27 mouse cellular contexts compared by ENCODE assay signal in genomic region chr19:45736241-45736640, GRCm38 (mm10). TPM values are rescaled to one million over a fixed set of nuclear protein-coding genes. Genes with fewer than 3 reads are reported as not detected.
DNase-seq lines count a peak whose midpoint lies in the region; ATAC-seq and TF ChIP-seq lines count a peak whose summit lies in the region.
"Had no signal": no experiment of that assay in that cellular context is flagged by ENCODE, and none has a peak within 500 bp of the region (broad histone marks: within the 10 kb centered on the region; RNA-seq: fewer than 3 reads in every experiment).

No protein-coding gene starts in this region.

- DNase-seq in hindbrain, embryonic 10.5 days (ENCODE audit: low spot score), result no peak
- no peak for DNase-seq in hindbrain, embryonic 14.5 days (ENCODE audit: low spot score)
- DNase-seq in midbrain, embryonic 10.5 days (ENCODE audit: low spot score), result no peak
- no peak for DNase-seq in MEL (ENCODE audit: low read depth, low spot score)
- no peak for DNase-seq in limb, embryonic 10.5 days (ENCODE audit: low spot score)
- no peak for DNase-seq in embryo, embryonic 11 days
- DNase-seq: B cell, adult 2 months; cerebellum, adult 11 months had no signal

- H3K27me3 ChIP-seq in hindbrain, embryonic 10.5 days (ENCODE audit: insufficient read depth, poor library complexity, severe bottlenecking), result peaks cover 100% of the 10 kb centered on the region
- H3K27me3 ChIP-seq in hindbrain, embryonic 14.5 days (ENCODE audit: control insufficient read depth, insufficient read depth, low read length), result peaks cover 100% of the 10 kb centered on the region
- peaks cover 100% of the 10 kb centered on the region for H3K27me3 ChIP-seq in midbrain, embryonic 10.5 days (ENCODE audit: low read depth, poor library complexity, severe bottlenecking)
- peaks cover 72% of the 10 kb centered on the region for H3K27me3 ChIP-seq in midbrain, embryonic 16.5 days (ENCODE audit: control insufficient read depth, insufficient read depth, low read depth, low read length)
- peaks cover 6 to 10% of the 10 kb centered on the region in 2 experiments for H3K27me3 ChIP-seq in MEL (ENCODE audit: control insufficient read depth in 1 of 2, insufficient read depth in 2 of 2, low read length in 2 of 2)
- H3K27me3 ChIP-seq in limb, embryonic 10.5 days (ENCODE audit: low read depth, poor library complexity, severe bottlenecking), result peaks cover 100% of the 10 kb centered on the region

- TF ChIP-seq POLR2A in MEL (IDR thresholded peaks at IDR 0.05; ENCODE audit: control insufficient read depth in 1 of 2, insufficient read depth in 1 of 2, low read depth in 1 of 2, low read length in 2 of 2, poor library complexity in 1 of 2), result no peak

- peaks cover 56% of the 10 kb centered on the region for H3K4me1 ChIP-seq in hindbrain, embryonic 10.5 days (replicated peaks)
- peaks cover 9% of the 10 kb centered on the region; the same call in 1 of the 2 replicates for H3K4me1 ChIP-seq in hindbrain, embryonic 14.5 days (replicated peaks; ENCODE audit: control insufficient read depth, insufficient read depth, low read length)
- peaks cover 64% of the 10 kb centered on the region for H3K4me1 ChIP-seq in midbrain, embryonic 10.5 days
- H3K4me1 ChIP-seq in midbrain, embryonic 16.5 days (ENCODE audit: control insufficient read depth, insufficient read depth, low read length), result peaks cover 6% of the 10 kb centered on the region
- H3K4me1 ChIP-seq in MEL (ENCODE audit: control insufficient read depth in 1 of 2, insufficient read depth in 2 of 2, low read length in 2 of 2), result 0 out of 4 replicates have a peak, but pooled peaks cover 0 to 6% of the 10 kb centered on the region in 2 experiments
- peaks cover 57% of the 10 kb centered on the region for H3K4me1 ChIP-seq in limb, embryonic 10.5 days

- no peak overlapping the region for H3K9ac ChIP-seq in hindbrain, embryonic 14.5 days
- no peak overlapping the region for H3K9ac ChIP-seq in midbrain, embryonic 16.5 days (ENCODE audit: low read depth, low read length)
- peak overlapping the region; percentile 8; the same call in 1 of the 2 replicates for H3K9ac ChIP-seq in MEL (ENCODE audit: control insufficient read depth, low read depth, low read length, poor library complexity, severe bottlenecking)
- H3K9ac ChIP-seq: forebrain, postnatal 0 days; hindbrain, embryonic 12.5 days had no signal

- TF ChIP-seq EP300 in MEL (IDR thresholded peaks at IDR 0.05; ENCODE audit: low read depth in 1 of 2, low read length in 2 of 2), result no peak

- H3K27ac ChIP-seq in hindbrain, embryonic 10.5 days, result no peak overlapping the region
- no peak overlapping the region for H3K27ac ChIP-seq in hindbrain, embryonic 14.5 days
- no peak overlapping the region for H3K27ac ChIP-seq in midbrain, embryonic 10.5 days (replicated peaks)
- no peak overlapping the region for H3K27ac ChIP-seq in midbrain, embryonic 16.5 days (ENCODE audit: low read length)
- H3K27ac ChIP-seq in MEL (ENCODE audit: control insufficient read depth, low read depth, low read length), result no peak overlapping the region
- H3K27ac ChIP-seq in limb, embryonic 10.5 days, result no peak overlapping the region
- H3K27ac ChIP-seq: gastrocnemius, adult 2 months; heart, embryonic 13.5 days; hindbrain, embryonic 12.5 days had no signal

- H3K36me3 ChIP-seq in hindbrain, embryonic 10.5 days, result no peaks in the 10 kb centered on the region
- H3K36me3 ChIP-seq in hindbrain, embryonic 14.5 days (replicated peaks; ENCODE audit: control insufficient read depth, insufficient read depth), result no peaks in the 10 kb centered on the region
- H3K36me3 ChIP-seq in midbrain, embryonic 10.5 days, result no peaks in the 10 kb centered on the region
- no peaks in the 10 kb centered on the region for H3K36me3 ChIP-seq in midbrain, embryonic 16.5 days (ENCODE audit: control insufficient read depth, insufficient read depth, low read length)
- no peaks in the 10 kb centered on the region for H3K36me3 ChIP-seq in MEL (ENCODE audit: control insufficient read depth in 1 of 2, insufficient read depth in 2 of 2, low read length in 2 of 2)
- H3K36me3 ChIP-seq in limb, embryonic 10.5 days, result no peaks in the 10 kb centered on the region
- H3K36me3 ChIP-seq: G1E; heart, embryonic 10.5 days; heart, embryonic 13.5 days; hindbrain, embryonic 12.5 days had no signal

- H3K4me2 ChIP-seq in hindbrain, embryonic 14.5 days (replicated peaks), result no peak overlapping the region
- no peak overlapping the region for H3K4me2 ChIP-seq in midbrain, embryonic 16.5 days (ENCODE audit: low read length)

- TF ChIP-seq RAD21 in MEL (IDR thresholded peaks at IDR 0.05; ENCODE audit: low read depth, low read length), result no peak

- H3K79me2 ChIP-seq in MEL (ENCODE audit: control insufficient read depth, insufficient read depth, low read length, poor library complexity), result no peaks in the 10 kb centered on the region

- no peak for TF ChIP-seq CTCF in MEL (IDR thresholded peaks at IDR 0.05 in 2 of 3, conservative IDR thresholded peaks at IDR 0.05 in 1 of 3; ENCODE audit: control insufficient read depth in 1 of 3, insufficient read depth in 1 of 3, low read depth in 2 of 3, low read length in 3 of 3, poor library complexity in 1 of 3, severe bottlenecking in 1 of 3)

- no peak for ATAC-seq in hindbrain, embryonic 14.5 days (ENCODE audit: low FRiP score)
- no peak for ATAC-seq in midbrain, embryonic 16.5 days

- no peaks in the 10 kb centered on the region for H3K9me3 ChIP-seq in hindbrain, embryonic 10.5 days
- H3K9me3 ChIP-seq in hindbrain, embryonic 14.5 days (ENCODE audit: control insufficient read depth, low read length), result no peaks in the 10 kb centered on the region
- H3K9me3 ChIP-seq in midbrain, embryonic 10.5 days (replicated peaks), result no peaks in the 10 kb centered on the region
- no peaks in the 10 kb centered on the region for H3K9me3 ChIP-seq in midbrain, embryonic 16.5 days (replicated peaks; ENCODE audit: control insufficient read depth, low read length, poor library complexity, severe bottlenecking)
- no peaks in the 10 kb centered on the region for H3K9me3 ChIP-seq in MEL (replicated peaks; ENCODE audit: insufficient read depth, low read length)
- H3K9me3 ChIP-seq in limb, embryonic 10.5 days (replicated peaks), result no peaks in the 10 kb centered on the region
- H3K9me3 ChIP-seq: heart, embryonic 10.5 days; heart, embryonic 13.5 days; hindbrain, embryonic 12.5 days had no signal

- peak overlapping the region; percentile 39; the same call in 1 of the 2 replicates for H3K4me3 ChIP-seq in hindbrain, embryonic 10.5 days
- H3K4me3 ChIP-seq in hindbrain, embryonic 14.5 days (replicated peaks; ENCODE audit: low read length), result no peak overlapping the region
- peak overlapping the region; percentile 47; the same call in 1 of the 2 replicates for H3K4me3 ChIP-seq in midbrain, embryonic 10.5 days
- H3K4me3 ChIP-seq in midbrain, embryonic 16.5 days (ENCODE audit: low read depth, low read length), result no peak overlapping the region
- no peak overlapping the region for H3K4me3 ChIP-seq in MEL (ENCODE audit: control insufficient read depth in 1 of 2, insufficient read depth in 1 of 2, low read depth in 2 of 2, low read length in 2 of 2)
- H3K4me3 ChIP-seq in limb, embryonic 10.5 days, result peak overlapping the region; percentile 46; the same call in 1 of the 2 replicates

- 29% methylated on average over 1 of the region's 1 CpGs for WGBS in hindbrain, embryonic 10.5 days
- 12% methylated on average over 1 of the region's 1 CpGs for WGBS in hindbrain, embryonic 14.5 days
- WGBS in midbrain, embryonic 10.5 days, result 21% methylated on average over 1 of the region's 1 CpGs
- 27% methylated on average over 1 of the region's 1 CpGs for WGBS in midbrain, embryonic 16.5 days
- WGBS in limb, embryonic 10.5 days, result 39% methylated on average over 1 of the region's 1 CpGs

TF ChIP-seq in MEL, 35 proteins besides CTCF, POLR2A, EP300 and RAD21 (continues in another document):
- TF ChIP-seq MEF2A (IDR thresholded peaks at IDR 0.05; ENCODE audit: extremely low read depth, insufficient replicate concordance, low read depth, low read length, poor library complexity, severe bottlenecking) (no peak), MXI1 (IDR thresholded peaks at IDR 0.05; ENCODE audit: low read depth, low read length) (no peak), RCOR1 (IDR thresholded peaks at IDR 0.05; ENCODE audit: low read depth, low read length) (no peak)

RNA-seq across cellular contexts. Expression of gene Fgf8, which starts 6.5 kb away (rescaled TPM):
- 3.4 and 10.0 TPM in 2 replicates for polyA plus RNA-seq in hindbrain, embryonic 10.5 days (2016; fragmentation: Nextera tagmentation; extraction: Ambion mirVana)
- polyA plus RNA-seq in hindbrain, embryonic 14.5 days (2014; fragmentation: Nextera tagmentation; extraction: Ambion mirVana), result 0.19 and 0.25 TPM in 2 replicates
- 25.5 and 28.8 TPM in 2 replicates for polyA plus RNA-seq in midbrain, embryonic 10.5 days (2016; fragmentation: Nextera tagmentation; extraction: Ambion mirVana)
- 0.23 and 1.2 TPM in 2 replicates for polyA plus RNA-seq in midbrain, embryonic 16.5 days (2015; fragmentation: Nextera tagmentation; extraction: Ambion mirVana)
- total RNA-seq in MEL (2012; rRNA removed), result not detected in 2 replicates
- not detected for polyA plus RNA-seq in MEL (2012; ENCODE audit: insufficient read depth in 1 of 2, insufficient read length in 2 of 2, low read depth in 1 of 2, low replicate concordance in 2 of 2, missing spikeins in 1 of 2)
- polyA plus RNA-seq in limb, embryonic 10.5 days (2016; fragmentation: Nextera tagmentation; extraction: Ambion mirVana), result 78.5 and 105 TPM in 2 replicates
- total RNA-seq: adrenal gland, adult 2 months; adrenal gland, postnatal 14 days; CH12.LX; common myeloid progenitor, adult 5-6 weeks; G1E; gastrocnemius, adult 2 months; gastrocnemius, postnatal 14 days; gastrocnemius, postnatal 4 days; heart, adult 18-20 months; heart, postnatal 14 days had no signal
- polyA plus RNA-seq: cerebellum, adult 2 months; embryonic facial prominence, embryonic 14.5 days; frontal cortex, adult 2 months; G1E; intestine, embryonic 14.5 days had no signal

RNA-seq across cellular contexts. Expression of gene Npm3, which starts 13.2 kb away (rescaled TPM):
- polyA plus RNA-seq in hindbrain, embryonic 10.5 days (2016; fragmentation: Nextera tagmentation; extraction: Ambion mirVana), result 9.2 and 10.2 TPM in 2 replicates
- 6.9 and 7.2 TPM in 2 replicates for polyA plus RNA-seq in hindbrain, embryonic 14.5 days (2014; fragmentation: Nextera tagmentation; extraction: Ambion mirVana)
- 7.5 and 9.4 TPM in 2 replicates for polyA plus RNA-seq in midbrain, embryonic 10.5 days (2016; fragmentation: Nextera tagmentation; extraction: Ambion mirVana)
- 7.9 TPM in 2 replicates for polyA plus RNA-seq in midbrain, embryonic 16.5 days (2015; fragmentation: Nextera tagmentation; extraction: Ambion mirVana)
- 417 and 426 TPM in 2 replicates for total RNA-seq in MEL (2012; rRNA removed)
- polyA plus RNA-seq in MEL (2012; ENCODE audit: insufficient read depth in 1 of 2, insufficient read length in 2 of 2, low read depth in 1 of 2, low replicate concordance in 2 of 2, missing spikeins in 1 of 2), result 100 to 1,000 TPM in 1 of 2 experiments, not detected in 1; 602 TPM
- polyA plus RNA-seq in limb, embryonic 10.5 days (2016; fragmentation: Nextera tagmentation; extraction: Ambion mirVana), result 13.3 and 14.9 TPM in 2 replicates

RNA-seq across cellular contexts. Expression of gene Mgea5, which starts 47.4 kb away (rescaled TPM):
- polyA plus RNA-seq in hindbrain, embryonic 10.5 days (2016; fragmentation: Nextera tagmentation; extraction: Ambion mirVana), result 60.0 and 60.8 TPM in 2 replicates
- polyA plus RNA-seq in hindbrain, embryonic 14.5 days (2014; fragmentation: Nextera tagmentation; extraction: Ambion mirVana), result 88.2 and 95.4 TPM in 2 replicates
- polyA plus RNA-seq in midbrain, embryonic 10.5 days (2016; fragmentation: Nextera tagmentation; extraction: Ambion mirVana), result 60.8 and 67.5 TPM in 2 replicates
- 76.5 and 84.0 TPM in 2 replicates for polyA plus RNA-seq in midbrain, embryonic 16.5 days (2015; fragmentation: Nextera tagmentation; extraction: Ambion mirVana)
- total RNA-seq in MEL (2012; rRNA removed), result 54.4 and 64.2 TPM in 2 replicates
- 10 to 100 TPM in 1 of 2 experiments, not detected in 1; 67.0 TPM for polyA plus RNA-seq in MEL (2012; ENCODE audit: insufficient read depth in 1 of 2, insufficient read length in 2 of 2, low read depth in 1 of 2, low replicate concordance in 2 of 2, missing spikeins in 1 of 2)
- 54.2 and 68.9 TPM in 2 replicates for polyA plus RNA-seq in limb, embryonic 10.5 days (2016; fragmentation: Nextera tagmentation; extraction: Ambion mirVana)

Comparison
In these comparisons a context has a peak if more than half of its experiments do, and no peak if none do; other contexts are left out.
1. H3K4me3 ChIP-seq: peak in hindbrain, embryonic 10.5 days (single experiment), midbrain, embryonic 10.5 days (single experiment) and limb, embryonic 10.5 days (single experiment); none in hindbrain, embryonic 14.5 days (single experiment), midbrain, embryonic 16.5 days (single experiment) and MEL (0 of 2).